Mouse (Mus musculus) kidney, adult 2 months (tissue): ENCODE results near the gene Prpf31.

ENCODE experiments used
- CTCF ChIP-seq: fragments of 200-500 bp; conservative IDR thresholded peaks from 2 replicates; pipeline ENCODE4 v1.5.1; 2011; ENCODE audit warnings: low read depth, mild to moderate bottlenecking, control low read depth, low read length, moderate library complexity, mixed read lengths; ENCODE audit not compliant: insufficient read depth, insufficient read length
- POLR2A ChIP-seq: fragments of 200-500 bp; IDR thresholded peaks from one replicate; pipeline ENCODE4 v1.6.1; 2011; ENCODE audit warnings: low read depth, low read length, control low read depth

GRCm38 (mm10) chr7:3595146-3595545 lies 34.6 kb upstream of the Prpf31 start:
- no peak for TF ChIP-seq CTCF
- no peak for TF ChIP-seq POLR2A
